Mouse (Mus musculus) embryonic stem cell, embryonic (primary cell): Measurements from ENCODE around the gene Usp19.

ENCODE experiments used
- CTCF ChIA-PET, 4 experiments: fragments of 300-600 bp in 2 of 4; fragments of 350-600 bp in 2 of 4; sonication (Branson Sonifier 250); formaldehyde crosslinking; loops; one replicate each; lab custom pipeline; 2022; ENCODE audit warnings: inconsistent platforms in 2 of 4; lab: Charles Lee
- POLR2A ChIA-PET, 4 experiments: fragments of 300-600 bp in 2 of 4; fragments of 350-600 bp in 2 of 4; sonication (Branson Sonifier 250); formaldehyde crosslinking; loops; one replicate each; lab custom pipeline; 2022; ENCODE audit warnings: antibody characterized with exemption in 4 of 4, inconsistent platforms in 1 of 4; lab: Charles Lee

Usp19 gene

DNA sequence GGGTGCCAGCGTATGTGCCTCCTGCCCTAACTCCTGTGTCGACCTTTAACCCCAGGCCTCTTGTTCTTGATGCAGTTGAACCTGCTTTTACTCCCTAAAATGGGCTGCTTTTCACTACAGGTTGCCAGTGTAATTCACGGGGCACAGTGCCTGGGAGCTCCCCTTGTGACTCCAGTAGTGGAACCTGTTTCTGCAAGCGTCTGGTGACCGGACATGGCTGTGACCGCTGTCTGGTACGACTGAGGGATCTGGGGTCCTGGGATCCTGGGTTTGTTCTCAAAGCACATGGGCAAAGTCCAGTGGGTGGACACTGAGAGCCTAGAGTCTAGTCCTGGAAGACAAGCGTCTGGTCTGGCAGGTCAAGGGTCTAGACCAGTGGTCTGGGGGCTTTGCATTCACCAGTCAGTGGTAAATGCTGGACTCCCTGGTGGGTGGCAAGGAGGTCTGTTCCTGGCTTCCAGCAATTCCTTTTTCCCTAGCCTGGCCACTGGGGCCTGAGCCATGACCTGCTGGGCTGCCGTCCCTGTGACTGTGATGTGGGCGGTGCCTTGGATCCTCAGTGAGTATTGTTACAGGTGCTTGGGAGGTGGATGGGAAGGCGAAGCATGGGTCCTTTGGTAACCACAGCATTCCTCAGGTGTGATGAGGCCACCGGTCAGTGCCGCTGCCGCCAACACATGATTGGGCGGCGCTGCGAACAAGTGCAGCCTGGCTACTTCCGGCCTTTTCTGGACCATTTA is 7.2 kb upstream of the Usp19 start:
- ChIA-PET CTCF (no interaction called here), POLR2A (interaction anchor here in 2 of 4 experiments (1.0 to 6.6 kb wide), 4 partner anchors 9 to 222 kb away, joined by 3 to 70 read pairs (median 22); partner anchors contain the start of genes Ccdc71 (in 1 of the 2), Impdh2 (in 1 of the 2), Klhdc8b (in 1 of the 2) and Usp19 (in 1 of the 2))

DNA sequence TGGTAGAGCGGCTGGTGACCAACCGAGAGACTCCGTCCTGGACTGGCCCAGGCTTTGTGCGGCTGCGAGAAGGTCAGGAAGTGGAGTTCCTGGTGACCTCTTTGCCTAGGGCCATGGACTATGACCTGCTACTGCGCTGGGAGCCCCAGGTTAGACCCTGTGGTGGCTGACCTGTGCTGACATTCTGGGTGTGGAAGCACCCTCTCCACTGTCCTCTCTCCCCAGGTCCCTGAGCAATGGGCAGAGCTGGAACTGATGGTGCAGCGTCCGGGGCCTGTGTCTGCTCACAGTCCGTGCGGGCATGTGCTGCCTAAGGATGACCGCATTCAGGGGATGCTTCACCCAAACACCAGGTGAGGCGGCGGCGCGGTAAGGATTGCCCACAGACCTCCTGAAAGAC is 6.4 kb upstream of the Usp19 start:
- CTCF ChIA-PET: no interaction called here
- POLR2A ChIA-PET: no interaction called here

DNA sequence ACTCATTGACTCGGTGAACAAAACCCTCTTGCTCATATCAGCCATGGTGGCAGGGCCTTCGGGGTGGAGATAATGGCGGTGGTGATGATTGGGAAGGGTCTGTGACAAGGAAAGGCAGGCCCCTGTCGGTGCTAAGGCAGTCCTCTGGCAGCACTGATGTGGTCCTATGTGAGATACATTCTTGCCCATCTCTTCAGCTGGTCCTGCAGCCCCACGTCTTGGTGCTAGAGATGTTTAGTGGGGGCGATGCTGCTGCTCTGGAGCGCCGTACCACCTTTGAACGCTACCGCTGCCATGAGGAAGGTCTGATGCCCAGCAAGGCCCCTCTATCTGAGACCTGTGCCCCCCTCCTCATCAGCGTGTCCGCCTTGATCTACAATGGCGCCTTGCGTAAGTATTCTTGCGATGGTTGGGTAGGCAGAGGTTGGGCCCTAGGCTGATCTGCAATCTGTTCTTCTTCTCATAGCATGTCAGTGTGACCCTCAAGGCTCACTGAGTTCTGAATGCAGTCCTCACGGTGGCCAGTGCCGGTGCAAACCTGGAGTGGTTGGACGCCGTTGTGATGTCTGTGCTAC is 5.0 kb upstream of the Usp19 start:
- CTCF ChIA-PET: no interaction called here
- POLR2A ChIA-PET: no interaction called here

DNA sequence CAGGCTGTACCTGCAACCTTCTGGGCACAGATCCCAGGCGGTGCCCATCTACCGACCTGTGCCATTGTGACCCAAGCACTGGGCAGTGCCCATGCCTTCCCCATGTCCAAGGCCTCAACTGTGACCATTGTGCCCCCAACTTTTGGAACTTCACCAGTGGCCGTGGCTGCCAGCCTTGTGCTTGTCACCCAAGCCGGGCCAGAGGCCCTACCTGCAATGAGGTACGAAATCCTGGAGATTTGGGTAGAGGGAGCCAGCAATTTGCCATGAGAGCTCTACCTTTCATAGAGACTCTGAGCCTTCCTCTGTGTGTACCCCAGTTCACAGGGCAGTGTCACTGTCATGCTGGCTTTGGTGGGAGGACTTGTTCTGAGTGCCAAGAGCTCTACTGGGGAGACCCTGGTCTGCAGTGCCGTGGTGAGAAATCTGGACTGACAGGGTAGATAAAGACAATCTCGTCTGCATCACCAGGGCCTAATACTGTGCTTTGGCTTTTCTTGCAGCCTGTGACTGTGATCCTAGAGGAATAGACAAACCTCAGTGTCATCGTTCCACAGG is 3.4 kb upstream of the Usp19 start:
- POLR2A ChIA-PET: interaction anchor here in 2 of 4 experiments (1.1 to 1.2 kb wide), 3 partner anchors 21 to 148 kb away, joined by 3 read pairs; partner anchors contain the start of genes Gpx1 (in 1 of the 2) and Qars (in 1 of the 2)
- CTCF ChIA-PET: no interaction called here

DNA sequence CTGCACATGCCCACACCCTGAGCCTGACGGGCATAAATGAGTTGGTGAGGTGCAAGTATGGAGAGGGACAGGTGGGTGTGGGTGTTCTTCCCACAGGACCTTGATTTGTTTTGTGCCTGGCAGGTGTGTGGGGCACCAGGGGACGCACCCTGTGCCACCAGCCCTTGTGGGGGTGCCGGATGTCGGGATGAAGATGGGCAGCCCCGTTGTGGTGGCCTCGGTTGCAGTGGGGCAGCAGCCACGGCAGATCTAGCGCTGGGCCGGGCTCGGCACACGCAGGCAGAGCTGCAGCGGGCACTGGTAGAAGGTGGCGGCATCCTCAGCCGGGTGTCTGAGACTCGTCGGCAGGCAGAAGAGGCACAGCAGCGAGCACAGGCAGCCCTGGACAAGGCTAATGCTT is 2.0 kb upstream of the Usp19 start:
- ChIA-PET CTCF (no interaction called here), POLR2A (interaction anchor here in 3 of 4 experiments (0.8 to 8.3 kb wide), 10 partner anchors 8 to 36 kb away, joined by 3 to 70 read pairs (median 3); partner anchors contain the start of genes Lamb2 (in 2 of the 3), Qars (in 1 of the 3) and Qrich1 (in 1 of the 3))

DNA sequence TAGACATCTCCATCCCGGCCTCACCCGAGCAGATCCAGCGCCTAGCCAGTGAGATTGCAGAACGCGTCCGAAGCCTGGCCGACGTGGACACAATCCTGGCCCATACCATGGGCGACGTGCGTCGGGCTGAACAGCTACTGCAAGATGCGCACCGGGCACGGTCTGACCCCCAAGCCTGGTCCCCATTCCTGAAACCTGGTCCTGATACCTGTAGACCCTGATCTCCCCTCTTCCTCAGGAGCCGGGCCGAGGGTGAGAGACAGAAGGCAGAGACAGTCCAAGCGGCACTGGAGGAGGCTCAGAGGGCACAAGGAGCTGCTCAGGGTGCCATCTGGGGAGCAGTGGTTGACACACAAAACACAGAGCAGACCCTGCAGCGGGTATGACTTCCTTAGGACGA is 1.2 kb upstream of the Usp19 start:
- ChIA-PET CTCF (interaction anchor here in 1 of 4 experiments (2.8 kb wide), 1 partner anchor 37 kb away, joined by 8 read pairs; no protein-coding TSS in a partner anchor), POLR2A (interaction anchor here in 2 of 4 experiments (0.8 to 8.3 kb wide), 12 partner anchors 9 to 71 kb away, joined by 3 to 70 read pairs (median 8); partner anchors contain the start of genes Lamb2 (in 2 of the 2), Qars (in 2 of the 2), Impdh2 (in 1 of the 2) and Qrich1 (in 1 of the 2))

DNA sequence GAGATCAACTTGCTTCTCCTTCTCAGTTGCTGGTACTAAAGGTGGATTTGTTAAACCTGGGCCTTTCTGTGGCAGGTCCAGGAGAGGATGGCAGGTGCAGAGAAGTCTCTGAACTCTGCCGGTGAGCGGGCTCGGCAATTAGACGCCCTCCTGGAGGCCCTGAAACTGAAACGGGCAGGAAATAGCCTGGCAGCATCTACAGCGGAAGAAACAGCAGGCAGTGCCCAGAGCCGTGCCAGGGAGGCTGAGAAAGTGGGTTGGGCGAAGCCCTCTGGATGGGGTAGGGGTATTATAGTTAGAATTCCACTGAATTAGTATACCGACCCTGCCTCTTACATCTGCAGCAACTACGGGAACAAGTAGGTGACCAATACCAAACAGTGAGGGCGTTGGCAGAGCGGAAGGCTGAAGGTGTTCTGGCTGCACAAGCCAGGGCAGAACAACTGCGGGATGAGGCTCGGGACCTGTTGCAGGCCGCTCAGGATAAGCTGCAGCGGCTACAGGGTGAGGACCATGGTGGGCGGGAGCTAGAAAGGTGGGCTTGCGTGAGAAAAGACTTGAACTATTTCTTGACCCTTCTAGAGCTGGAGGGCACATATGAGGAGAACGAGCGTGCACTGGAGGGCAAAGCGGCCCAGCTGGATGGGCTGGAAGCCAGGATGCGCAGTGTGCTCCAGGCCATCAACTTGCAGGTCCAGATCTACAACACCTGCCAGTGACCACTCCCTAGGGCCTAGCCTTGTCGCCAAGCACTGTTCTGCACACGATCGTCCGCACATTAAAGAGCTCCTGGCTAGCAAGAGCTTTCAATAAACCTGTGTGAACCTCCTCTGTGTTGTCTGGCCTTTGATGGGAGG is 472 bp upstream of the Usp19 start:
- ChIA-PET CTCF (interaction anchor here (0.6 to 2.8 kb wide), 11 partner anchors 20 to 364 kb away, joined by 3 to 12 read pairs (median 3); partner anchors contain the start of genes 1700102P08Rik (in 1 of the 4), Ndufaf3 (in 1 of the 4) and Wdr6 (in 1 of the 4)), POLR2A (interaction anchor here (0.7 to 8.3 kb wide), 70 partner anchors 9 to 502 kb away, joined by 3 to 70 read pairs (median 5); partner anchors contain the start of genes Lamb2 (in 4 of the 4), Qars (in 4 of the 4), Qrich1 (in 4 of the 4) and Dalrd3 (in 3 of the 4))

DNA sequence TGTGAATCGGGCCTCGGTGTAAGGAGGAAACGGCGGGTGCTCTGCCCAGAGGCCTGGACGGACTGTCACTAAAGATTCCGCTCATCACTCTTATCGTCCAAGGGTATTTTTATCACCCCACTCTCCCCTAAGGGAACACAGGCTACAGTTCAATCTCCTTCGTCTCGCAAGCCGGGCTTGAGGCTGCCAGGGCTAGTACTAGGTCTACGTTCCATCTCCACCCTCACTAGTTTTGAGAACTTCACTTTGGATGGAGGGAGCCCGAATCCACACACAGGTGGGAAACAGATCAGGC is 831 bp downstream of the Usp19 start:
- CTCF ChIA-PET: interaction anchor here in 2 of 4 experiments (1.2 to 2.8 kb wide), 3 partner anchors 8 to 39 kb away, joined by 3 to 8 read pairs (median 3); no protein-coding TSS in a partner anchor

DNA sequence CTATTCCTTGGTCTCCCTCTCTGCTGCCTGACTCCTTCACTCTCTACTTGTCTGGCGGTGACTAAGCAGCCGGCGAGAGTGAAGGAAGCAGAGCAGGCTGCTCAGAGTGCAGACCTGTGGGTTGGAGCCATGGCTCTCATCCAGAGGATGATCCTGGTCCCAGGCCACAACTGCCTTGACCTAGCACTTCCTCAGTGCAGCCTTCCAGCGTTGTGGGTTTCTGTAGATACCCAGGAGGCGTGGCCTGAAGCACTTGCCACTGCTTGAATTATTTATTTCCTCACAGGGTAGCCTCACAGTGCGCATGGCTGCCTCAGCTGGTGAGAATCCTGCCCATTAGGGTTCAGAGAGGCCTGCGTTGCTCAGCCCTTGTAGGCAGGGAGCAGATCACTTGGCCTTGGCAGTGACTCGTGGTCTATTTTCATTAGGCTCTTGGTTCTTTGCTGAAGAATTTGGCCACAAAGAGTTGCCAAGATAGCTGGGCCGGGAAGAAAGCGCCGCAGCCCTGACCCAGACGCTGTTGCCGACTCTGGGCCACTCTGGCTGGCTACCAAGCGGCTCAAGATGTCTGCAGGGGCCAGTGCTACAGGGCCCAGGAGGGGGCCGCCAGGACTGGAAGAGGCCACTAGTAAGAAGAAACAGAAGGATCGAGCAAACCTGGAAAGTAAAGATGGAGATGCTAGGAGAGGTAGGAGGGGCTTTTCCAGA is 1.8 kb downstream of the Usp19 start:
- CTCF ChIA-PET: no interaction called here
- POLR2A ChIA-PET: interaction anchor here in 3 of 4 experiments (0.5 to 8.3 kb wide), 12 partner anchors 8 to 181 kb away, joined by 3 to 70 read pairs (median 5); partner anchors contain the start of genes Qars (in 2 of the 3), Qrich1 (in 2 of the 3) and Lamb2 (in 1 of the 3)

More for the DNA sequence above, 831 bp downstream of the Usp19 start:
- POLR2A ChIA-PET: interaction anchor here in 3 of 4 experiments (1.0 to 8.3 kb wide), 15 partner anchors 9 to 180 kb away, joined by 3 to 70 read pairs (median 9); partner anchors contain the start of genes Lamb2 (in 2 of the 3), Qars (in 2 of the 3), Qrich1 (in 2 of the 3) and Ndufaf3 (in 1 of the 3)

DNA sequence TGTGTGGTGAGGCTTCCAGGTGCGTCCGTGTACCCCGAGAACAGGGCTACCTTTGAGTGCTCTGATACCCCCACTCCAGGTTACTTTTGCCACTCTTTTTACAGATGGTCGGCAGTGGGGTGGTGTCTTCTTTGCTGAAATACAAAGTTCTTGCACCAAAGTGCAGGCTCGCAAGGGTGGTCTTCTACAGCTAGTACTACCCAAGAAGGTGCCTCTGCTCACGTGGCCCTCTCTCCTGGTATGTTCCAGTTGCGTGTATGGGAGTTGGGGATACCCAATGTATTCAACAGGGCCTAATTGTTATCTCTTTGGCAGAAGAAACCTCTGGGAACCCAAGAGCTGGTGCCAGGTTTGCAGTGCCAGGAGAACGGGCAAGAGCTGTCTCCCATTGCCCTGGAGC is 2.8 kb downstream of the Usp19 start:
- CTCF ChIA-PET: interaction anchor here in 2 of 4 experiments (0.6 to 0.7 kb wide), 2 partner anchors 32 to 97 kb away, joined by 3 read pairs; no protein-coding TSS in a partner anchor
- POLR2A ChIA-PET: interaction anchor here in 3 of 4 experiments (0.5 to 8.3 kb wide), 10 partner anchors 11 to 67 kb away, joined by 3 to 70 read pairs (median 6); partner anchors contain the start of genes Qrich1 (in 2 of the 3), Impdh2 (in 1 of the 3), Lamb2 (in 1 of the 3) and Qars (in 1 of the 3)

DNA sequence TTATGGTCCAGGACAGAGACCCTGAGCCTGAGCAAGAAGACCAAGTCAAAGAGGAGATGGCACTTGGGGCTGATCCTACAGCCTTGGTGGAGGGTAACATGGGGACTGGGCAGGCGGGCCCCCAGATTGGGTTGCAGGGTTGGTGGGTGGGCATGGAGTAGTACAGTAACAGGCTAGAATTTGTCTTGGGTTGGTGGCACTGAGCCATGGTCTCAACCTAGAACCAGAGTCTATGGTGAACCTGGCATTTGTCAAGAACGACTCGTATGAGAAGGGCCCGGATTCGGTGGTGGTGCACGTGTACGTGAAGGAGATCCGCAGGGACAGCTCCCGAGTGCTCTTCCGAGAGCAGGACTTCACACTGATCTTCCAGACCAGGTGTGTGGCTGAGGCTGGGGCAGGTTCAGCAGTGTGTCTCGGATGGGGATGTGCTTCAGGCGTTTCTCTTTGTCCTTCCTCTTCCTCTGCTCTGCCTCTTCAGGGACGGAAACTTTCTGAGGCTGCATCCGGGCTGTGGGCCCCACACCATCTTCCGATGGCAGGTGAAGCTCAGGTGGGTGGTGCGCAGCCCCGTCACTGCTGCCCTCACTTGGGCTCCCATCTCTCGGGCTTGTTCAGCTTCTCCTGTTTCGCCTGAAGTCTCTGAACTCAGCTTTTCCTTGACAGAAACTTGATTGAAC is 3.9 kb downstream of the Usp19 start:
- CTCF ChIA-PET: interaction anchor here in 1 of 4 experiments (0.6 kb wide), 1 partner anchor 208 kb away, joined by 3 read pairs; no protein-coding TSS in a partner anchor
- POLR2A ChIA-PET: interaction anchor here (0.5 to 8.3 kb wide), 17 partner anchors 10 to 150 kb away, joined by 3 to 70 read pairs (median 5); partner anchors contain the start of genes Qars (in 3 of the 4), Qrich1 (in 3 of the 4), Impdh2 (in 2 of the 4) and Lamb2 (in 2 of the 4)

DNA sequence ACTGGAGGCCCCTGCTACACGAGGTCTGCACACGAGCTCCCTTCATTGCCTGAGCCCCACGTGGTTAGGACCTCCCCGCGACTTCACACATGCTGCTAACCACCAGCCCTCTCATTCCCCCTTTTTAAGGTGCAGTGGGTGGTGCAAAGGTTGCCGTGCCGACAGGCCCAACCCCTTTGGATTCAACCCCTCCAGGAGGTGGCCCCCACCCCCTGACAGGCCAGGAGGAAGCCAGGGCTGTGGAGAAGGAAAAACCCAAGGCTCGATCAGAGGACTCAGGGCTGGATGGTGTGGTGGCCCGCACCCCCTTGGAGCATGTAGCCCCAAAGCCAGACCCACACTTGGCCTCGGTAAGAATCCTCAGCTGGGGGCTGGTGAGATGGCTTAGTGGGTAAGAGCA is 4.5 kb downstream of the Usp19 start:
- CTCF ChIA-PET: no interaction called here
- POLR2A ChIA-PET: interaction anchor here (1.0 to 8.3 kb wide), 13 partner anchors 10 to 41 kb away, joined by 3 to 70 read pairs (median 7); partner anchors contain the start of genes Qars (in 3 of the 4), Qrich1 (in 3 of the 4) and Lamb2 (in 2 of the 4)

DNA sequence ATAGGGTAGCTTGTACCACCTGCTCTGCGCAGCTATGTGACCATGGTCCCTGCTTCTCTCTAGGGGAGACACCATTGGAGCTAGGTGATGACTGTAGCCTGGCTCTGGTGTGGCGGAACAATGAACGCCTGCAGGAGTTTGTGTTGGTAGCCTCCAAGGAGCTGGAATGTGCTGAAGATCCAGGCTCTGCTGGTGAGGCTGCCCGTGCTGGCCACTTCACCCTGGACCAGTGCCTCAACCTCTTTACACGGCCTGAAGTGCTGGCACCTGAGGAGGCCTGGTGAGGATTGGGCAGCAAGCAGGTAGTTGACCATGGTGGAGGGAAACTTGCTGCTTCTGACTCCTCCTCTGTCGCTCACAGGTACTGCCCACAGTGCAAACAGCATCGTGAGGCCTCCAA is 8.8 kb downstream of the Usp19 start:
- POLR2A ChIA-PET: interaction anchor here in 2 of 4 experiments (1.0 to 2.9 kb wide), 8 partner anchors 8 to 193 kb away, joined by 3 to 15 read pairs (median 4); partner anchors contain the start of genes Qars (in 2 of the 2), Qrich1 (in 1 of the 2), Rhoa (in 1 of the 2) and Tcta (in 1 of the 2)

DNA sequence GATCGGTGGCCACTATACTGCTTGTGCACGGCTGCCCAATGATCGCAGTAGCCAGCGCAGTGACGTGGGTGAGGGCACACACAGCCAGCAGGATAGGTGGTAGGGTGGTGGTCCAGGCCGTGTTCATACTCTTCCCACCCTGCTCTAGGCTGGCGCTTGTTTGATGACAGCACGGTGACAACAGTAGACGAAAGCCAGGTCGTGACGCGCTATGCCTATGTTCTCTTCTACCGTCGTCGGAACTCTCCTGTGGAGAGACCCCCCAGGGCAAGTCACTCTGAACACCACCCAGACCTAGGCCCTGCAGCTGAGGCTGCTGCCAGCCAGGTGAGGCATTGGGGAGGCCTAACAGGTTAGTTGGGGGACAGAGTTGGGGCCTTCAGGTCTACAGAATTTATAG is 9.5 kb downstream of the Usp19 start:
- CTCF ChIA-PET: interaction anchor here in 1 of 4 experiments (1.0 kb wide), 1 partner anchor 9 kb away, joined by 3 read pairs; the partner anchor contains the start of gene Usp19
- POLR2A ChIA-PET: interaction anchor here in 2 of 4 experiments (1.0 to 2.9 kb wide), 7 partner anchors 8 to 36 kb away, joined by 3 to 15 read pairs (median 4); partner anchors contain the start of genes Qrich1 (in 2 of the 2), Qars (in 1 of the 2) and Usp19 (in 1 of the 2)

More for the DNA sequence above, 8.8 kb downstream of the Usp19 start:
- CTCF ChIA-PET: interaction anchor here in 2 of 4 experiments (0.5 to 1.0 kb wide), 2 partner anchors 8 to 137 kb away, joined by 3 to 5 read pairs; partner anchors contain the start of gene Usp19 (in 1 of the 2)

DNA sequence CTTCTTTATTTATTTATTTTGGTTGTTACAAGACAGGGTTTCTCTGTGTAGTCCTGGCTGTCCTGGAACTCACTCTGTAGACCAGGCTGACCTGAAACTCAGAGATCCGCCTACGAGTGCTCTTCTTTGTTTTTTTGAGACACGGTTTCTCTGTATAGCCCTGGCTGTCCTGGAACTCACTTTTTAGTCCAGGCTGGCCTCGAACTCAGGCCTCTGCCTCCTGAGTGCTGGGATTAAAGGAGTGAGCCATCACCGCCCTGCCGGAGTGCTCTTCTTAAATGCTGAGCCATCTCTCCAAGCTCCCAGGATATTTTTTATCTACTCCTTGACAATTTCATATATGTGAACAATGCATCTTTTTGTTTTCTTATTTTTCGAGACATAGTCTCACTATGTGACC is 16.5 kb downstream of the Usp19 start:
- ChIA-PET POLR2A (interaction anchor here (0.6 to 4.3 kb wide), 26 partner anchors 8 to 169 kb away, joined by 3 to 124 read pairs (median 8); partner anchors contain the start of genes Qrich1 (in 4 of the 4), Usp19 (in 3 of the 4), Dalrd3 (in 2 of the 4) and Lamb2 (in 2 of the 4)), CTCF (interaction anchor here in 1 of 4 experiments (0.8 to 1.2 kb wide), 2 partner anchors 10 to 136 kb away, joined by 3 to 6 read pairs; partner anchors contain the start of gene Qrich1)
